19 mouse cellular contexts compared by ENCODE assay signal in genomic region chr11:4263296-4263695, GRCm38 (mm10). TPM values are rescaled to one million over a fixed set of nuclear protein-coding genes. Genes with fewer than 3 reads are reported as not detected.
DNase-seq lines count a peak whose midpoint lies in the region; ATAC-seq lines count a peak whose summit lies in the region.
"Had no signal": no experiment of that assay in that cellular context is flagged by ENCODE, and none has a peak within 500 bp of the region (broad histone marks: within the 10 kb centered on the region; RNA-seq: fewer than 3 reads in every experiment).

No protein-coding gene starts in this region.

- H3K36me3 ChIP-seq in kidney, embryonic 15.5 days, result no peaks in the 10 kb centered on the region
- H3K36me3 ChIP-seq in stomach, embryonic 15.5 days, result no peaks in the 10 kb centered on the region
- H3K36me3 ChIP-seq: embryonic facial prominence, embryonic 13.5 days; forebrain, embryonic 15.5 days; hindbrain, embryonic 13.5 days; liver, embryonic 13.5 days had no signal

- no peak for ATAC-seq in kidney, embryonic 15.5 days (replicated peaks; ENCODE audit: low FRiP score)
- no peak for ATAC-seq in stomach, embryonic 15.5 days (ENCODE audit: insufficient read depth, low FRiP score, low read depth)
- ATAC-seq: forebrain, embryonic 15.5 days; inflammation-experienced regulatory T-cells, adult 6 months; midbrain, embryonic 16.5 days had no signal

- H3K4me1 ChIP-seq in kidney, embryonic 15.5 days, result peaks cover 76% of the 10 kb centered on the region
- H3K4me1 ChIP-seq in stomach, embryonic 15.5 days, result peaks cover 63% of the 10 kb centered on the region

- peak; percentile 42 for DNase-seq in kidney, adult 11 months
- DNase-seq in kidney, adult 18-20 months, result no peak
- peak; percentile 22 for DNase-seq in adipocyte (ENCODE audit: low spot score)
- DNase-seq in cerebellum, postnatal 14 days, result no peak
- no peak for DNase-seq in cerebellum, postnatal 36 days
- DNase-seq: cerebellum, adult 9-11 months; liver, embryonic 13.5 days; thymus, postnatal 25 days had no signal

- WGBS in kidney, embryonic 15.5 days, result 32% methylated on average over 1 of the region's 1 CpGs
- WGBS in stomach, embryonic 15.5 days, result 17% methylated on average over 1 of the region's 1 CpGs

- H3K27ac ChIP-seq in kidney, embryonic 15.5 days, result 0 out of 2 replicates have a peak overlapping the region, but pooled peaks have one; percentile 48
- H3K27ac ChIP-seq in stomach, embryonic 15.5 days, result peak overlapping the region; percentile 65
- H3K27ac ChIP-seq: embryonic facial prominence, embryonic 13.5 days; forebrain, embryonic 15.5 days; hindbrain, embryonic 13.5 days; liver, embryonic 13.5 days had no signal

- H3K9ac ChIP-seq in kidney, embryonic 15.5 days, result no peak overlapping the region
- no peak overlapping the region for H3K9ac ChIP-seq in stomach, embryonic 15.5 days
- H3K9ac ChIP-seq: forebrain, embryonic 15.5 days; hindbrain, embryonic 13.5 days; liver, embryonic 13.5 days; lung, embryonic 14.5 days had no signal

- no peak overlapping the region for H3K4me2 ChIP-seq in kidney, embryonic 15.5 days
- 0 out of 2 replicates have a peak overlapping the region, but pooled peaks have one; percentile 4 for H3K4me2 ChIP-seq in stomach, embryonic 15.5 days
- H3K4me2 ChIP-seq: embryonic facial prominence, embryonic 13.5 days; forebrain, embryonic 15.5 days; heart, embryonic 11.5 days; hindbrain, embryonic 13.5 days; liver, embryonic 13.5 days; lung, embryonic 14.5 days had no signal

- H3K27me3 ChIP-seq in kidney, embryonic 15.5 days, result peaks cover 38% of the 10 kb centered on the region
- peaks cover 18% of the 10 kb centered on the region for H3K27me3 ChIP-seq in stomach, embryonic 15.5 days (replicated peaks)

- no peak overlapping the region for H3K4me3 ChIP-seq in kidney, embryonic 15.5 days (replicated peaks)
- no peak overlapping the region for H3K4me3 ChIP-seq in stomach, embryonic 15.5 days (replicated peaks)
- H3K4me3 ChIP-seq: embryonic facial prominence, embryonic 13.5 days; forebrain, embryonic 15.5 days; hindbrain, embryonic 13.5 days; liver, embryonic 13.5 days had no signal

- H3K9me3 ChIP-seq in kidney, embryonic 15.5 days (replicated peaks), result no peaks in the 10 kb centered on the region
- H3K9me3 ChIP-seq in stomach, embryonic 15.5 days, result no peaks in the 10 kb centered on the region
- H3K9me3 ChIP-seq: embryonic facial prominence, embryonic 13.5 days; forebrain, embryonic 15.5 days; hindbrain, embryonic 13.5 days; liver, embryonic 13.5 days had no signal

RNA-seq across cellular contexts. Expression of gene Lif, which starts 5.9 kb away (rescaled TPM):
- polyA plus RNA-seq in kidney, embryonic 15.5 days (2015; fragmentation: Nextera tagmentation; extraction: Ambion mirVana), result 0.08 and 0.22 TPM in 2 replicates
- polyA plus RNA-seq in stomach, embryonic 15.5 days (2015; fragmentation: Nextera tagmentation; extraction: Ambion mirVana), result 0.61 and 0.65 TPM in 2 replicates
- polyA plus RNA-seq: forebrain, embryonic 15.5 days; liver, embryonic 13.5 days had no signal

RNA-seq across cellular contexts. Expression of gene Osm, which starts 27.1 kb away (rescaled TPM):
- not detected in 2 replicates for polyA plus RNA-seq in kidney, embryonic 15.5 days (2015; fragmentation: Nextera tagmentation; extraction: Ambion mirVana)
- polyA plus RNA-seq in stomach, embryonic 15.5 days (2015; fragmentation: Nextera tagmentation; extraction: Ambion mirVana), result 0.22 TPM in 2 replicates
- polyA plus RNA-seq: embryonic facial prominence, embryonic 13.5 days; forebrain, embryonic 15.5 days; limb, embryonic 11.5 days; lung, embryonic 14.5 days; testis, adult 2 months had no signal

RNA-seq across cellular contexts. Expression of gene Castor1, which starts 45.3 kb away (rescaled TPM):
- polyA plus RNA-seq in kidney, embryonic 15.5 days (2015; fragmentation: Nextera tagmentation; extraction: Ambion mirVana), result 6.0 and 6.5 TPM in 2 replicates
- polyA plus RNA-seq in stomach, embryonic 15.5 days (2015; fragmentation: Nextera tagmentation; extraction: Ambion mirVana), result 3.8 and 4.8 TPM in 2 replicates

Comparison
In these comparisons a context has a peak if more than half of its experiments do, and no peak if none do; other contexts are left out.
1. DNase-seq: peak in kidney, adult 11 months (single experiment) and adipocyte (single experiment); none in kidney, adult 18-20 months (single experiment), cerebellum, postnatal 14 days (0 of 2) and cerebellum, postnatal 36 days (0 of 2).